Mouse (Mus musculus): ENCODE measurements at regions not wholly inside any gene's neighbourhood (a gene's known extent, or its start where the extent isn't known, plus 50 kb on each side); places are given as distances from the start of the nearest gene placed in this dataset.

DNA sequence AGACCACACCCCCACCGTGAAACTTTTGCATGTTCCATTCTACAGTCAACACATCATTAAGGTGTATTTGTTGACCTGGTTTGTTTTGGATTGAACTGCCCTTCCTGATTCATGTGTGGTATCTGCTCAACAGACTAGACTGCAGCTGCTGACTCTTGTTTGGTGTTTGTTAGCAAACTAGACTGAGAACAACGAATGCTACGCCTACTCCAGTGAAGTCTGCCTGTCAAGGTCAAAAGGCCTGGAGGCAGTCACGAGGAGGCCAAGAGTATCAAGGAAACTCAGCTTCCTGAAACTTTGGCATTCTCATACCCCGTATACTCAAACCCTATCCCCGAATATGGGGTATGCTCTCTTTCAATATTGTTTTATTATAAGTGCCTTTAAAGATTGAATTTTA is 194.2 kb upstream of the Spin1 start:
- peak; percentile 57 for DNase-seq (ENCODE audit: low read depth, low spot score)

DNA sequence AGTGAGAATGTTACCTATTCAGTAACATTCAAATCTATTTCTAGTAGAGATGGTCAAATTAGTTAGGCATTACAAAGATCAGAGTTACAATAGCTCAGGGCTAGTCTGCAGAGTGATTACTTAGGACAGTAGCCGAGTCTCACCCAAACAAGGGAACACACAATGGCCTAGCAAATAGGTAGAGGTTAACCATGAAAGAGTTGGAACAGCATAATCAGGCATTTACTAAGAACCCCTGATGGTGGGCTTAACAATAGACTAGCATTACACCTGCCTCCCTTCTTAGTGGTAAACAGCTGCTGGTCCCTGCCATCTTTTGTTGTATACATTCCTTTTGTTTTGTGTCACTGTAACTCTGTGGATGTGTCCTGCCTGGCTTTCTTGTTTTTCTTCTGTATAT is 193.8 kb upstream of the Spin1 start:
- DNase-seq (ENCODE audit: low read depth, low spot score): peak; percentile 83

DNA sequence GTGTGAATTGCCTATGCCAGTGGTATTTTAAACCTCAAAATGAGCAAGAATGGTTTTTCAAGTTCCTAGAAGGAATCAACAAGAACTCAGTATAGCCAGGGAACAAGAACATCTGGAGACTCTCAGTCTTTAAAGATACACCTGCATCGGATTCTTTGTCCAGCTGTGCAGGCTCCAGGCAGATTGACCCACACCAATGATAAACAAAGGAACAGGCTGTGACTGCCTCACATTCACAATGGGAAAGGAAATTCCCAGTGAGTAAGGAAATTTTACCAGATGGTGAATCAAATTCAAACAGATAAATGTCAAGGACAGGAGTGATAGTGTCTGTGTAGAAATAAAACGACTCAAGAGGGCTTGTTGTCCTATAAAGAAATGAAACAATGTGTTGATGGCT is 187.9 kb upstream of the Spin1 start:
- peak; percentile 83 for DNase-seq (ENCODE audit: low read depth, low spot score)

GRCm38 (mm10) chr13:50934017-50934416 is 166.7 kb upstream of the Spin1 start:
- DNase-seq (ENCODE audit: low read depth, low spot score): peak; percentile 53

- no peak for DNase-seq (ENCODE audit: low read depth, low spot score)
Measured at GRCm38 (mm10) chr13:50942561-50942960, 158.1 kb upstream of the Spin1 start.

- DNase-seq (ENCODE audit: low read depth, low spot score): peak; percentile 74
Measured at GRCm38 (mm10) chr13:50949545-50950226, 151.0 kb upstream of the Spin1 start.

DNA sequence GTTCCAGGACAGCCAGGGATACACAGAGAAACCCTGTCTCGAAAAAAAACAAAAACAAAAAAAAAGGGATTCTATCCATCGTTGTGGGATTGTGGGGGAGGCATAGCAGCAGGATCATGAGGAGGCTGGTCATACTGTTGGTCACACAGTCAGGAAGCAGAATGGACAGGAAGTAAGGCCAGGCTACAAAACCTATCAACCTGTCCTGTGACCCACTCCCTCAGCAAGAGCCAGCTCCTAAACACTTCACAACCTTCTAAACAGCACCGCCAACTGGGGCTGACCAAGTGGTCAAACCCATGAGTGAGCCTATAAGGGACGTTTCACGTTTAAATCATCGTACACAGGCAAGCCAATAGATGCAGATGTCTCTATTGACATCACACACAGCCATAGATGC is 146.0 kb upstream of the Spin1 start:
- DNase-seq (ENCODE audit: low read depth, low spot score): no peak

GRCm38 (mm10) chr13:50958051-50958883 is 142.4 kb upstream of the Spin1 start:
- peak; percentile 45 for DNase-seq (ENCODE audit: low read depth, low spot score)

DNA sequence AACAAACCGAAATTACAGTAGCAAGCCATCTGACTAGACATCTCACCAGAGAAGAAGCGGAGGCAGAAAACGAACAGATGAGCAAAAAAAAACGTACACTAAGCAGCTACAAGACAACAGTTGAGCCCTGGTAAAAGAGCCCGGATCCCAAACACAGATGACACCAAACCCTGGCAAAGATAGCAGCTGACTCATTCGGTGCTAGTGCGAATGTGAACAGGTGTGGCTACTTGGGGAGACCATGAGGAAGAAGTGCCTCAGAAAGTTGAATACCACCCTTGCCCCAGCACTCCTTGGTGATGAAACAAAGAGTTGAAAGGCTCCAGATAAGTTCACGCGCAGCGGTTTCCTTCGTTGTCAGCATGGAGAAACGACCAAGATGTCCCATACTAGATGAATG is 139.8 kb upstream of the Spin1 start:
- no peak for DNase-seq (ENCODE audit: low read depth, low spot score)

GRCm38 (mm10) chr13:50964070-50964469 is 136.6 kb upstream of the Spin1 start:
- peak; percentile 81 for DNase-seq (ENCODE audit: low read depth, low spot score)

DNA sequence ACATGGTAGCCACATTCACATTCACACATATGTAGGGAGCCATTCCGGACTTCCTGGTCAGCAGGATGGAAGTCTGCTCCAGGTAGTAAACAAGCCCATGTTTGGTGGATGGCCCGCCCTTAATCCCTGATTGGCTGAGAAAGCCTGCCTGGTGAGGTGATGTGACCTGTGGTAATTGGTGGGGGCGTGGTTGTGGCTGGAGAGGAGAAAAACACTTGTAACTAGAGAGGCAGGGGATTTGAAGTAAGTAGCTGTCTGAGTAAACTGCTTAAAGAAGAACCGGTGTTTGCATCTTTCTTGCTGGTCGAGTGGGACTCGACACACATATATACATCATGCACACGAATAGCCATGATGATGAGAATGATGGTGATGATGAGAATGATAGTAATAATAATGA is 135.6 kb upstream of the Spin1 start:
- peak; percentile 79 for DNase-seq (ENCODE audit: low read depth, low spot score)

GRCm38 (mm10) chr13:50965678-50966077 is 135.0 kb upstream of the Spin1 start:
- peak; percentile 82 for DNase-seq (ENCODE audit: low read depth, low spot score)

DNA sequence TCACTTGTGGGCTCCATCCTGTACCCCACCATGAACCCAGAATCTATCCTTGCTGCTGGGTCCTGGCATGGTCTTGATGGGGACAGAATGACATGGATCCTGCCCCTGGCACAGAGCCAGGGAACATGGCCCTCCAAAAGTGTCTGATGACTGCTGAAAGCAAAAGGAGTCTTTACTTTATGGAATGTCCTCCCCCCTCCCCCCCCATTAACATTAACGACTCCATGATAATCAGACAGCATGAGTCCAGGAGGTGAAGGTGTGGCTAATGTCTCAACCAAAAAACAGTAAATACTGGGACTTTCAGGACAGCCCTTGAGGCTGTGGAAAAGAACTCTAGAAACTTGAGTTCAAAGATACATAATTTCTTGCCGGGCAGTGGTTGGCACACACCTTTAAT is 133.9 kb upstream of the Spin1 start:
- peak; percentile 87 for DNase-seq (ENCODE audit: low read depth, low spot score)

GRCm38 (mm10) chr13:50973379-50973778 is 127.3 kb upstream of the Spin1 start:
- peak; percentile 36 for DNase-seq (ENCODE audit: low read depth, low spot score)

- no peak for DNase-seq (ENCODE audit: low read depth, low spot score)
Measured at GRCm38 (mm10) chr13:50975306-50975920, 125.3 kb upstream of the Spin1 start.

- DNase-seq (ENCODE audit: low read depth, low spot score): no peak
Measured at GRCm38 (mm10) chr13:50982005-50982404, 118.7 kb upstream of the Spin1 start.

- no peak for DNase-seq (ENCODE audit: low read depth, low spot score)
Measured at GRCm38 (mm10) chr13:50982990-50983389, 117.7 kb upstream of the Spin1 start.

DNA sequence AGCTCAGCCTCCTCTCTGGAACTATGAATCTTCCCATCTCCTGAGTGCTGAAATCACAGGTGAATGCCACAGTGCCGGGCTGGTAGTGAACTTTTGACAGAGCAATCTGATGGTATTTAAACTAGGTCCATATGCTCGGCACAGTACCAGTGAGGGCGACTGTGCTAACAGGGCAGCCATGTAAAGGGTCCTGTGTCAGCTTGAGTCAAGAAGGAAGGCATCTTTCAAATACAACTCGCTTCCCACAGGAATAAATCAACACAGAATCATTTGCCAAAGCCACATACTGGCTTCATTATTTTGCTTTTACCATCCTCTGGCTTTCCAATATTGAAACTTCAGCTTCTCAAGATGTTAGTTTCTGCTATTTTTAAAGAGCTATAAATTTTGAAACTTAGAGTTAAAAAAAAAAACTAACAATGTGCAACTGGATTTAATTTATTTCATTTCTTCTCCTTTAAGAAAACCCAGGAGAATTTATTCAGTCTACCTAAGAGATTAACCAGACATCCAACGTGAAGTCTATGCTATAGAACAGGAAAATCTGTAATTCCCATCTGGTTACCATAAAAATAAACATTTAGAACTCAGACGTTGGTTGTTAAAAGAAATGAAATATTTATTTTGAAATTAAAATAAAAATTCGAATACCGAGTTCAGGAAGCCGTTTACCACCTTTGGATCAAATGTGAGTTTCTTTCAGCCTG is 108.8 kb upstream of the Spin1 start:
- DNase-seq (ENCODE audit: low read depth, low spot score): no peak

- DNase-seq (ENCODE audit: low read depth, low spot score): no peak
Measured at GRCm38 (mm10) chr13:50999738-51000137, 100.9 kb upstream of the Spin1 start.

GRCm38 (mm10) chr13:51004827-51005226 is 95.9 kb upstream of the Spin1 start:
- DNase-seq (ENCODE audit: low read depth, low spot score): no peak

DNA sequence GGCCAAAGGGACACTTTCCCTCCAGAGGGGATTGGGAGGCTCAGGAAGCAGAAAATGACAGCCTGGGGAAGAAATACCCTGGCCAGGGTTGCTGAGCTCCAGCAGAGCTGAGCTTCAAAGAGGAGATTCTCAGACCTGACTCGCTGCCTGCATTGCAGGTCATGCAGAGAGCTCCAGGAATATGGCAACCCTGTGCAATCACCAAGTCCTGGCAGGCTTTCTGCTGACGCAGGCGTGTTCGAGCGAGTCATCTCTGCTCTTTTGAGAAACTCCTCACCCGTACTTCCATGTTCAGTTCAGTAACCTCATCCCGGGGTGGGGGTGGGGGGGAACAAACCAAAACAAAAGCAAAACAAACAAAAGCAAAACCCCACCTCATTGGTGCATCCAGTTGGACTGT is 89.9 kb upstream of the Spin1 start:
- DNase-seq (ENCODE audit: low read depth, low spot score): no peak

DNA sequence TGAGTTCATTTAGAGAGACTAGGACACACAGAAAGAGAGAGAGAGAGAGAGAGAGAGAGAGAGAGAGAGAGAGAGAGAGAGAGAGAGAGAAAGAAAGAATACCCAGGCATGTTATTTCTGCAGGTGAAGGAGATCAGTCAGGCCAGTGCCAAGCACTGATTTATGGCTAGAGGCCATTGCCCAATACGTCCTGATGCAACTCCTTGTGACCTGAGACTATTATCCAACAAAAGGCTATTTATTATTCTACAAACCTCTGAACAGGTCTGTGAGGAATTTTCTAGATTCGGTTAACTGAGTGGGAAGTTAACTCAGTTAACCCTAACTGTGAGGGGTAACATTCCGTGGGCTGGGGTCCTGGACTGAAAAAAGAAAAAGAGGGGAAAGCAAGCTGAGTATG is 84.5 kb upstream of the Spin1 start:
- no peak for DNase-seq (ENCODE audit: low read depth, low spot score)
